Mouse (Mus musculus) megakaryocyte-erythroid progenitor cell, adult 5-6 weeks (primary cell): ENCODE results near the gene Nfyb. TPM values are rescaled to one million over a fixed set of nuclear protein-coding genes. Genes with fewer than 3 reads are reported as not detected.

Experiments
- ATAC-seq: replicated peaks from 2 replicates; pipeline ENCODE4 v1.8.0; 2016; ENCODE audit warnings: mild to moderate bottlenecking, inconsistent platforms; ENCODE audit not compliant: severe bottlenecking, poor library complexity, low FRiP score, low TSS enrichment
- total RNA-seq, 2 experiments: library from RNA; stranded (forward) in 1 of 2; stranded (reverse) in 1 of 2; fragments of 200-1000, 215-1000 nt in 1 of 2; fragments of >200 nt in 1 of 2; fragmentation: Nextera tagmentation in 1 of 2; gene quantifications; 2 replicates each; pipeline ENCODE4 v1.2.3; 2014 to 2017

Nfyb gene
- total RNA-seq, 2 experiments from 2014 or later = 50.7 to 84.3 TPM

DNA sequence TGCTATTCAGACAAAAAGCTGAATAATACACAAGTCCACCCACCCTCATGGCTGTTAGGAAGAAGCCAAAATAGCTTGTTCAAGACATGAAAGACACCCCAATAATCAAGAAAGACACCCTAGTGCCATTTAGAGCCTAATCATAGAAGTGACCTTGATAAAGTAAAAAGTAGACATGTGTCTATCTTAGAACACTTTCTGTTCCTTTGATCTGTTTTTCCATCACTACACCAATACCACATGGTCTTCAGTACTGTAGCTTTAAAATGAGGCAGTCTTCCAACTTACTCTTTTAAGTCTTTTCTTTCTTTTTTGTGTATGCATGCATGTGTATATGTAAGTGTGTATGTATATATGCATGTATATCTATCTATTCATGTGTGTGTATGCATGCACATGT, 16.9 kb upstream of the Nfyb start:
- ATAC-seq = no peak

DNA sequence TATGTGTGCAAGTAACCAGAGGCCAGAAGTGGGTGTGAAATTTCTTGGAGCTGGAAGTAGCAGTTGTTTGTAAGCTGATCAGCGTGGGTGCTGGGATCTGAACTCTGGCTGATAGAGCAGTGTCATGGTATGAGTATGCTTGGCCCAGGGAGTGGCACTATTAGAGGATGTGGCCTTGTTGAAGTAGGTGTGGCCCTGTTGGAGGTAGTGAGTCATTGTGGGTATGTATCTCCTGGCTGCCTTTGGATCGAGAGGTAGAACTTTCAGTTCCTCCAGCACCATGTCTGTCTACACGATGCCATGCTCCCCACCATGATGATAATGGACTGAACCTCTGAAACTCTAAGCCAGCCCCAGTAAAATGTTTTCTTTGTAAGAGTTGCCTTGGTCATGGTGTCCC, 16.4 kb upstream of the Nfyb start:
- ATAC-seq = peak; percentile 58

- no peak for ATAC-seq
Measured at GRCm38 (mm10) chr10:82779831-82780230, 15.9 kb upstream of the Nfyb start.

GRCm38 (mm10) chr10:82778791-82779549, 15.0 kb upstream of the Nfyb start:
- ATAC-seq = no peak

DNA sequence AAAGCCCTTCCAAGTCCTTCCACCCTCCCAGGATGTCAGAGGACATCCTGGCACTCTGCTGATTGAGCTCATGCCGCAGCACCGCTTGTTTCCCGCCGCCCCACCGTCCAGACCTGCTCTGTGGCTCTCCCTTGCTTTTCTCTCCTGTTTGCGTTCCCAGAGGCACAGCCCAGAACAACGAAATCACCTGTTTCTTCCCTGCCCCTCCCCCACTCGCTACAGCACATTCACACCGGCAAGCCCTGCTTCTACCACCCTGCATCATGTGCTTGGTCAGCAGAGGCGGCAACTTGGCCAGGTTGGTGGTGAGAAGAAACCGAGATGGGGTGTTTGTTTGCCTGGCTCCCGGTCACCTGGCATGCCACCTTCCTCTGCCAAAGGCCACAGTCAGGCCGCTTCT, 13.9 kb upstream of the Nfyb start:
- ATAC-seq = no peak

GRCm38 (mm10) chr10:82777075-82777474, 13.1 kb upstream of the Nfyb start:
- no peak for ATAC-seq

- no peak for ATAC-seq
Measured at GRCm38 (mm10) chr10:82774841-82775240, 10.9 kb upstream of the Nfyb start.

DNA sequence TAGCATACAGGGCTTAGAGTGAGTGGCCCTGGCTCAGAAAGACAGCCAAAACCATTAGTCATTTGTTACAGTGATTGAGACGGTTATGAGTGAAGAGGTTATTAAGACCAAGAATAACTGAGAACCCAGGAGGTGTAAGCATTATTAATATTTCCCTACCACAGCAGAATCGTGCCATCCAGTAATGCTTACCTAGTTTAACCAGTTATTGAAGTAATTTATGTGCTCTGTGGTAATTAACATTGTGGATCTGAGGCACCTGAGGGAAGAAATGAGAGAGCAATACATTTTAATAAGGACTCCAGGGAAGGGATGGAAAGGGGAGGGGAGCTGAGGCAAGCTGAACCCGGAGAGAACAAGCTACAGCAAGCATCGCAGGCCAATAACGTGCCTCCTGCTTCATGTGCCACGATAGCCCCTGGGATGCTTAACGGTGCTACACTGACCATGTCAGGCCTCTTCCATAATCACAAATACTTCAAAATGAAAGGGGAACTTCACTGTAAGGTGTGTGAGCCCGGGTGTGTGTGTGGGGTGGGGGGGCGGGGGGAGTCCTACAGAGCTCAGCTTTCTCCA, 7.7 kb upstream of the Nfyb start:
- ATAC-seq = no peak

DNA sequence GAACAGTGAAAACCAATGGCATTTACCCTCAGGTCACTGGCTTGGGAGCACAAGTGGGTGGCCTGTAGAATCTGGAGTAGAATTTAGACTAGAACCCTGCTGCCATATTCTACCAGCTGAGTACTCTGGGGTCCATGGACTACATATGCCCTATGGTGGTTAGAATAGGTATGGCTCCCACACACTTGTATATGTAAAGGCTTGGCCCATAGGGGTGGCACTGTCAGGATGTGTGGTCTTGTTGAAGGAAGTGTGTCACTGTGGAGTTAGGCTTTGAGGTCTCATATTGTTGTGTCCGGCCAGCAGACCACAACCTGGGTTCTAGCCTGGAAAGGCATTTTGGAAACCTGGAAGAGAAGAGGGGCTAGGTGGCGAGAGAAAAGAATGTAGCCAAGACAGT, 6.8 kb upstream of the Nfyb start:
- no peak for ATAC-seq

GRCm38 (mm10) chr10:82768901-82769300, 5.0 kb upstream of the Nfyb start:
- no peak for ATAC-seq

GRCm38 (mm10) chr10:82762756-82763681, 925 bp downstream of the Nfyb start:
- no peak for ATAC-seq

- ATAC-seq = no peak
Measured at GRCm38 (mm10) chr10:82761037-82761811, 2.7 kb downstream of the Nfyb start.

DNA sequence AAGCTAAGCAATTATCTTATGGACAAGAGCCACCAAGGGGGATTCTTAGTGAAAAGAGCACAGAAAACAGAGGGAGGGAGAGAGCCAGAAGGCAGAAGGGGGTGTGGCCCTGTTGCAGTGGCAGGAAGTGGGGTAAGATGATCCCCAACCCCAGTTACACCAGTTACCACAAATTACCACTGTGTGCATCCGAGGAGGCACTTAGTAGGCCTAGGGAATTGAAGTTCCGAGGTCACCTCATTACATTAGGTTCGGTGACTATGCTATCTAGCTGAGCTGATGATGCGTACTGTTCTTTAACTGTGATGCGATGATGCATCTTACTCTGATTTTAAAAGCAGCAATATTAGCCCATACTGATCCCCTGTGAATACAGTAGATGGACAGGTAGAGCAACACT, 4.2 kb downstream of the Nfyb start:
- ATAC-seq = no peak

DNA sequence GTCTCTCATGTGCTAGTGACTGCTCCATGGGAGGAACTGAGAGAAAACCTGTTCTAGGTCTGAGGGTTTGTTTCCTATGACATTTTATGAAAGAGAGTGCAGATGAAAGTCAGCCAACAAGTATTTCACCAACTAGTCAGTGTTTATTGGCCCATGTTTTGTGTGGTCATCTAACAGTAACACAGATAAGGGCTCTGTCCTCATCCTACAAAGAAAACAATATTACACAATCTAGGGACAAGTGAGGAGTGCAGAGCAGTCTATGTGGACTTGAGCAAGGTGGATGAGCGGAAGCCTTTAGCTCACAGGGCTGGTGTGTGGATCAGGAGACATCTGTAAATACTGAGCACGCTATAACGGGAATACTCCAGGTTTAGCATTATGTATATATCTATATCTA, 5.1 kb downstream of the Nfyb start:
- ATAC-seq = no peak

GRCm38 (mm10) chr10:82758368-82758767, 5.6 kb downstream of the Nfyb start:
- ATAC-seq = 0 out of 2 replicates have a peak, but pooled peaks have one; percentile 33

DNA sequence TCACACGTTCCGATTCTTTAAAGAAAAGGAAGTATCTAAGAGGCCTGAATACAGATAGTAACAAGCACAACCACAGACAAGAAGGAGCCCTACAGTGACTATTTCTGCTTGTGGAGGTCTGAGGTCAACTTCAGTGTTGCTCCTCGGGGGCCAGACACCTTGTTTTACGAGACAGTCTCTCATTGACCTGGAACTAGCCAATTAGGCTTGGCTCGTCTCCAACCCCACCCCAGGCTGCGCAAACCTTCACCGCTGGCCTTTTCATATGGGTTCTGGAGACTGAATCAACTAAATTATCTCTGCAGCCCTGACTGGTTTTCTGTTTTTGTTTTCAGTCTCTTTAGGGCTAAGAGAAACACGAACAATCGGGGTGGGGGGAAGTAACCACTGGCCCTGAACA, 6.6 kb downstream of the Nfyb start:
- ATAC-seq = no peak

GRCm38 (mm10) chr10:82756466-82756865, 7.5 kb downstream of the Nfyb start:
- ATAC-seq = no peak

- ATAC-seq = no peak
Measured at GRCm38 (mm10) chr10:82755213-82755890, 8.6 kb downstream of the Nfyb start.

DNA sequence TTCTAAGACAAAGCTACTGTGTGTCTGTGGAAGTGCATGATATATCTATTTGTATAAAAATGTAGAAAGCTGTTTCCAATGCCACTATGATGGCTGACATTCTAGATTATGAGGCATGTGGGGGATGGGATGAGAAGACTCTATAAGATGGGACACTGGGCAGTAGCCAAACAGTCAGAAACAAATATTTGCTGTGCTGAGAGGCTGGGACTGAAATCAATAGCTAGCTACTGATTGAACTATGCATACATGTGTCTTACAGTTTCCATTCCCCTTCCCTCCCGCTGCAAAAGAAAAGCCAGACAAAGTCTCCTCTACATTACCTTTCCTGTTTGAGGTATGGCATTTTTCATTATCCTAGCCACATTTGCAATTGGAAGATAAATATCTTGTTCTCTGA, 9.3 kb downstream of the Nfyb start:
- ATAC-seq = no peak
